Mouse (Mus musculus) cerebellum, adult 2 months (tissue): ENCODE data around the gene Fgfr2. TPM values are rescaled to one million over a fixed set of nuclear protein-coding genes. Genes with fewer than 3 reads are reported as not detected.

Experiments used
- DNase-seq, 2 experiments: peaks; one replicate each; pipeline ENCODE4 v3.0.0; 2021
- H3K27ac ChIP-seq: fragments of 200-500 bp; 2 replicates; pipeline ENCODE4 v1.5.1; 2012; ENCODE audit warnings: low read length, control low read depth, inconsistent platforms; ENCODE audit not compliant: insufficient read depth
- H3K27me3 ChIP-seq: fragments of 200-500 bp; 2 replicates; pipeline ENCODE4 v1.6.1; 2012; ENCODE audit warnings: inconsistent platforms, mild to moderate bottlenecking, low read length, moderate library complexity; ENCODE audit not compliant: control insufficient read depth, insufficient read depth
- H3K4me1 ChIP-seq: fragments of 200-500 bp; 2 replicates; pipeline ENCODE4 v1.6.1; 2011; ENCODE audit warnings: low read length; ENCODE audit not compliant: control insufficient read depth, insufficient read depth
- H3K4me3 ChIP-seq: fragments of 200-500 bp; replicated peaks from 2 replicates; pipeline ENCODE3; 2011; ENCODE audit warnings: mild to moderate bottlenecking, low read depth, low read length, control low read depth; ENCODE audit not compliant: insufficient read depth
- CTCF ChIP-seq: fragments of 200-500 bp; IDR thresholded peaks from 2 replicates; pipeline ENCODE4 v1.5.1; 2011; ENCODE audit warnings: low read depth, mild to moderate bottlenecking, control low read depth, low read length, moderate library complexity, borderline replicate concordance; ENCODE audit not compliant: insufficient read depth
- POLR2A ChIP-seq: fragments of 200-500 bp; IDR thresholded peaks from 2 replicates; pipeline ENCODE4 v1.6.1; 2011; ENCODE audit warnings: low read length, control low read depth, borderline replicate concordance; ENCODE audit not compliant: insufficient read depth
- WGBS: fragments of 180-500 bp; shearing (Covaris S2); methylation state at CpG from one replicate; pipeline ENCODE4 v1.1.7; 2018; 5-methylcytosine and 5-hydroxymethylcytosine counted together
- polyA plus RNA-seq: library from polyadenylated mRNA; depleted of rRNA; stranded (reverse); fragments of >200 nt; gene quantifications from 2 replicates; pipeline ENCODE4 v1.2.3, GENCODE M21; 2012

Gene Fgfr2
- polyA plus RNA-seq, 1 experiment = 95.3 TPM

DNA sequence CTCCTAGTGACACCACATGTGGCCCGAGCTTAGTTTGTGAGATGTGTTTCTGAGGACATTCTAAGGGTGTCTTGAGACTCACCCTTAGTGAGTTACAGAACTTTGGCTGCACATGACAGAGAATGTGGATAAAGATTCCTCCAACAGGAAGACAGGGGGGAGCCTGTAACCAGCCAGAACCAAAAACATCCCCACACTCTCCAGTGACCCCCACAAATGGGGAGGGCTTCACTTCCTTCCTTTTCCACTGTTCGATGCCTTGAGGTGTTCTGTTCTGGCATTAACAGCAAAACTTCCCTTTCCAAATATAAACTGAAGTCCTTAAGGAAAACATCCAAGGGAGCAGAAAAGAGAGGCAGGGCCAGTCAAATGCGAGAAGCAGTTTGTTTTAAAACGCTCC, 886.0 kb downstream of the Fgfr2 start:
- Histone ChIP-seq H3K27ac (no peak overlapping the region), H3K4me3 (no peak overlapping the region), H3K27me3 (no peaks in the 10 kb centered on the region), H3K4me1 (peaks cover 21% of the 10 kb centered on the region)
- no peak for DNase-seq
- WGBS = 76% methylated on average over 4 of the region's 4 CpGs
- TF ChIP-seq CTCF (no peak), POLR2A (no peak)

GRCm38 (mm10) chr7:132236789-132237188, 886.4 kb downstream of the Fgfr2 start:
- TF ChIP-seq CTCF = no peak
- TF ChIP-seq POLR2A = no peak
- H3K4me1 ChIP-seq = peaks cover 25% of the 10 kb centered on the region
- 33% methylated on average over 8 of the region's 8 CpGs for WGBS
- H3K4me3 ChIP-seq = no peak overlapping the region
- DNase-seq = no peak
- no peaks in the 10 kb centered on the region for H3K27me3 ChIP-seq
- no peak overlapping the region for H3K27ac ChIP-seq

- Histone ChIP-seq H3K4me1 (peaks cover 45% of the 10 kb centered on the region), H3K4me3 (no peak overlapping the region), H3K27ac (no peak overlapping the region), H3K27me3 (no peaks in the 10 kb centered on the region)
- TF ChIP-seq POLR2A (no peak), CTCF (no peak)
- DNase-seq = no peak
- 72% methylated on average over 3 of the region's 3 CpGs for WGBS
Observed at GRCm38 (mm10) chr7:132234250-132234649, 888.9 kb downstream of the Fgfr2 start.

DNA sequence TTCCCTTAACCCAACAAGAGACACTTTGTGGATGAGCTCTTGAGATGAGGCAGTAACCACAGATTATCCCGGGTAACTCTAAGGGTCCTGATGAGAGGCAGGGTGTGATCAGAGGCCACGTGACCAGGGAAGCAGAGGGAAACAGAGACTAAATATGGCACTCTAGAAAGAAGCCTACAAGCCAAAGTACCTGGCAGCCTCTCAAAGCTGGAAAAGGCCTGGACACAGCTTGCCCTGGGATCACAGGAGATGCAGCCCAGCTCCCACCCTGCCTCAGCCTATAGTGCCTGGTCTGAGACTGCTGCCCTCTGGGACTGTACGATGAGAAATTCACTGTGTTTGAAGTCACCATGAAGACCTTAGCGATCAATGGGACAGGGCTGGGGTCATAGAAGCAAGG, 889.4 kb downstream of the Fgfr2 start:
- H3K4me1 ChIP-seq = peaks cover 45% of the 10 kb centered on the region
- peak in 1 of 2 experiments; percentile 53 for DNase-seq
- TF ChIP-seq POLR2A = no peak
- TF ChIP-seq CTCF = no peak
- H3K27me3 ChIP-seq = no peaks in the 10 kb centered on the region
- no peak overlapping the region for H3K4me3 ChIP-seq
- no peak overlapping the region for H3K27ac ChIP-seq
- 44% methylated on average over 4 of the region's 4 CpGs for WGBS

- TF ChIP-seq CTCF (no peak), POLR2A (no peak)
- WGBS = 62% methylated on average over 2 of the region's 2 CpGs
Observed at GRCm38 (mm10) chr7:132232937-132233336, 890.2 kb downstream of the Fgfr2 start.

GRCm38 (mm10) chr7:132231476-132231875, 891.7 kb downstream of the Fgfr2 start:
- WGBS = 64% methylated on average over 3 of the region's 3 CpGs
- H3K4me1 ChIP-seq = peaks cover 47% of the 10 kb centered on the region
- H3K27me3 ChIP-seq = no peaks in the 10 kb centered on the region
- no peak overlapping the region for H3K4me3 ChIP-seq
- H3K27ac ChIP-seq = peak overlapping the region; percentile 60
- TF ChIP-seq POLR2A (no peak), CTCF (no peak)
- no peak for DNase-seq

More at GRCm38 (mm10) chr7:132232937-132233336, 890.2 kb downstream of the Fgfr2 start:
- DNase-seq = no peak
- no peaks in the 10 kb centered on the region for H3K27me3 ChIP-seq
- H3K27ac ChIP-seq = no peak overlapping the region
- peaks cover 45% of the 10 kb centered on the region for H3K4me1 ChIP-seq
- no peak overlapping the region for H3K4me3 ChIP-seq

DNA sequence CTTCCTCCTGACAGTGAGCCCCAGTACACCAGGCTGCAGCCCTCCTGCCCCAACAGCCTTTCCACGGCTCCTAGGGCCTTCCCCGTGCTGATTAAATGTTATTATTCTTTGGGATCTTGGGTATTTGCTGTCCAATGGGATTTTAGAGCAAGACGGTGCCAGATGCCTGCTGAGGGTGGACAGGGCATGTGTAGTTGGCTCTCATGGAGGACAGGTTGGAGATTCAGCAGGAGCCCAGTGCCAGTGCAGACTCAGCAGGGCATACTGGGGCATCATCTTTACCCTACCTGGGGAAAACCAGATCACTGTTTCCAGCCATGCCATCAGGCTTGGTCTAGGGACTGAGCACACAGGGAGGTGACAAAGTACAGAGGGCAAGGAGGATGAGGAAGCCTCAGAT, 892.2 kb downstream of the Fgfr2 start:
- 10% methylated on average over 3 of the region's 3 CpGs for WGBS
- Histone ChIP-seq H3K4me3 (no peak overlapping the region), H3K4me1 (peaks cover 47% of the 10 kb centered on the region), H3K27me3 (no peaks in the 10 kb centered on the region), H3K27ac (peak overlapping the region; percentile 80)
- no peak for TF ChIP-seq POLR2A
- no peak for TF ChIP-seq CTCF
- peak; percentile 81 to 90 for DNase-seq

DNA sequence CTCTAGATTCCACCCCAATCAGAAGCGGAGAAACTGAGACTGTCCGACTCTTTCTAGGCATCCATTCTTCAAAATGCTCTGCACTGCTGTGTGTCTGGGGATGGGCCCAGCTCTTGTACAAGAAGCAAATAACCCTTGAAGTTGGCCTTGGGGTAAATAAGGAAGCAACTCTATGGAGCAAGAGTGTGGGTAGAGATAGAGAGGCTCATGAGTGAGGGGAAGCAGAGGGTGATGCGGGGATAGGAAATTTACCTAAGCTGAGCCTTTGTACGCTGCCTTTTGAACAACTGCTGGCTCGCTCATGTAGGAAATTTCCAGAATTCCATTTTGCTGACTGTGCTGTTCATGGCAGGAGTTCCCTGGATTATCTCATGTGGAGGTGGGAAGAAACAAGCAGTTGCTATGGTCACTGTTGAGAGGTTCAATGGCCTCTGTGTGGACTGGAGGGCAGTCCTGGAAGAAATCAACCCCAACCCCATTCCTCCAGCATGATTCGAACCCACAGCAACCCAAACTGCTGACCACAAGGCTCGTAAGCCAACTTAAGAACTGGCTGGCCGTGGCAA, 896.0 kb downstream of the Fgfr2 start:
- DNase-seq = no peak
- no peak for TF ChIP-seq POLR2A
- no peak for TF ChIP-seq CTCF
- no peak overlapping the region for H3K27ac ChIP-seq
- no peak overlapping the region for H3K4me3 ChIP-seq
- peaks cover 26% of the 10 kb centered on the region for H3K4me1 ChIP-seq
- H3K27me3 ChIP-seq = no peaks in the 10 kb centered on the region
- WGBS = 84% methylated on average over 8 of the region's 8 CpGs
